ENCODE assay signal across 7 mouse cellular contexts in genomic region chr2:32628729-32629128, GRCm38 (mm10). TPM values are rescaled to one million over a fixed set of nuclear protein-coding genes. Genes with fewer than 3 reads are reported as not detected.
A peak's percentile ranks its signal among the peaks of the same experiment; 100 is the strongest.
DNase-seq lines count a peak whose midpoint lies in the region; ATAC-seq and TF ChIP-seq lines count a peak whose summit lies in the region.

No protein-coding gene starts in this region.

- H3K4me3 ChIP-seq in ES-E14 (ENCODE audit: insufficient read depth in 1 of 2, low read depth in 1 of 2, low read length in 2 of 2, poor library complexity in 1 of 2, severe bottlenecking in 1 of 2) = peak overlapping the region; percentile 4 to 71; a peak in 3 of 4 replicates
- H3K4me3 ChIP-seq in forebrain, postnatal 0 days (ENCODE audit: low read depth, low read length) = no peak overlapping the region
- H3K4me3 ChIP-seq in hindbrain, embryonic 11.5 days (ENCODE audit: low read depth, low read length) = no peak overlapping the region
- no peak overlapping the region for H3K4me3 ChIP-seq in midbrain, embryonic 16.5 days (ENCODE audit: low read depth, low read length)

- H3K4me1 ChIP-seq in ES-E14 (ENCODE audit: control insufficient read depth in 2 of 2, insufficient read depth in 2 of 2, low read length in 2 of 2, poor library complexity in 1 of 2) = peaks cover 1 to 42% of the 10 kb centered on the region in 2 experiments
- peaks cover 27% of the 10 kb centered on the region for H3K4me1 ChIP-seq in forebrain, postnatal 0 days (ENCODE audit: insufficient read depth)
- H3K4me1 ChIP-seq in hindbrain, embryonic 11.5 days (replicated peaks; ENCODE audit: control insufficient read depth, insufficient read depth, low read length) = peaks cover 15% of the 10 kb centered on the region
- peaks cover 47% of the 10 kb centered on the region for H3K4me1 ChIP-seq in midbrain, embryonic 16.5 days (ENCODE audit: control insufficient read depth, insufficient read depth, low read length)

- H3K9ac ChIP-seq in ES-E14 (ENCODE audit: insufficient read depth, low read depth, low read length, poor library complexity, severe bottlenecking) = peak overlapping the region; percentile 62
- peak overlapping the region; percentile 35 for H3K9ac ChIP-seq in forebrain, postnatal 0 days
- H3K9ac ChIP-seq in hindbrain, embryonic 11.5 days (ENCODE audit: low read depth, low read length) = peak overlapping the region; percentile 32
- peak overlapping the region; percentile 47; the same call in 1 of the 2 replicates for H3K9ac ChIP-seq in midbrain, embryonic 16.5 days (ENCODE audit: low read depth, low read length)

- peaks cover 17% of the 10 kb centered on the region for H3K36me3 ChIP-seq in ES-E14 (ENCODE audit: control insufficient read depth, insufficient read depth, low read length, poor library complexity, severe bottlenecking)
- H3K36me3 ChIP-seq in forebrain, postnatal 0 days (ENCODE audit: insufficient read depth) = no peaks in the 10 kb centered on the region
- H3K36me3 ChIP-seq in hindbrain, embryonic 11.5 days (ENCODE audit: control insufficient read depth, insufficient read depth, low read length) = no peaks in the 10 kb centered on the region
- H3K36me3 ChIP-seq in midbrain, embryonic 16.5 days (ENCODE audit: control insufficient read depth, insufficient read depth, low read length) = 0 out of 2 replicates have a peak, but pooled peaks cover under 1% of the 10 kb centered on the region

- DNase-seq in ES-E14 (ENCODE audit: low read depth, low spot score) = no peak
- peak; percentile 68 to 79 for DNase-seq in adrenal gland, postnatal 36 days
- DNase-seq in forebrain, postnatal 0 days = peak; percentile 73
- no peak for DNase-seq in hindbrain, embryonic 11.5 days (ENCODE audit: low spot score)
- peak; percentile 71 to 78 for DNase-seq in left cerebral cortex, postnatal 10 days (ENCODE audit: extremely low spot score in 1 of 2, low spot score in 2 of 2)

- H3K27ac ChIP-seq in ES-E14 (ENCODE audit: insufficient read depth, low read depth, low read length, poor library complexity, severe bottlenecking) = peak overlapping the region; percentile 77
- H3K27ac ChIP-seq in forebrain, postnatal 0 days (ENCODE audit: low read depth, low read length) = peak overlapping the region; percentile 45; the same call in 1 of the 2 replicates
- H3K27ac ChIP-seq in hindbrain, embryonic 11.5 days (ENCODE audit: low read depth, low read length) = peak overlapping the region; percentile 47; the same call in 1 of the 2 replicates
- 0 out of 2 replicates have a peak overlapping the region, but pooled peaks have one; percentile 13 for H3K27ac ChIP-seq in midbrain, embryonic 16.5 days (ENCODE audit: low read length)

- intact Hi-C loops in left cerebral cortex, postnatal 10 days (cut with DNase I) = no loop called here

- no peaks in the 10 kb centered on the region for H3K27me3 ChIP-seq in forebrain, postnatal 0 days (ENCODE audit: insufficient read depth, low read length)
- H3K27me3 ChIP-seq in hindbrain, embryonic 11.5 days (ENCODE audit: control insufficient read depth, insufficient read depth, low read length) = no peaks in the 10 kb centered on the region
- no peaks in the 10 kb centered on the region for H3K27me3 ChIP-seq in midbrain, embryonic 16.5 days (ENCODE audit: control insufficient read depth, insufficient read depth, low read depth, low read length)

- H3K4me2 ChIP-seq in forebrain, postnatal 0 days (ENCODE audit: low read depth) = peak overlapping the region; percentile 35
- H3K4me2 ChIP-seq in hindbrain, embryonic 11.5 days (replicated peaks; ENCODE audit: low read depth, low read length) = peak overlapping the region; percentile 20; the same call in 1 of the 2 replicates
- H3K4me2 ChIP-seq in midbrain, embryonic 16.5 days (ENCODE audit: low read length) = peak overlapping the region; percentile 37; the same call in 1 of the 2 replicates

- ATAC-seq in forebrain, postnatal 0 days = peak; percentile 44
- ATAC-seq in hindbrain, embryonic 11.5 days (ENCODE audit: low FRiP score) = peak; percentile 16; the same call in 1 of the 2 replicates
- ATAC-seq in midbrain, embryonic 16.5 days = peak; percentile 26; the same call in 1 of the 2 replicates
- ATAC-seq in CD4-positive, CD25-positive, alpha-beta regulatory T cell, adult 4 months = no peak

- in situ Hi-C loops in ES-E14 (cut with MboI; ENCODE audit: low sequenced_read_pairs in 2 of 2, unreplicated experiment in 2 of 2) = no loop called here

- no peak for TF ChIP-seq CTCF in forebrain, postnatal 0 days (IDR thresholded peaks at IDR 0.05; ENCODE audit: low read depth)

- 23% methylated on average over 5 of the region's 5 CpGs for WGBS in forebrain, postnatal 0 days
- 54% methylated on average over 5 of the region's 5 CpGs for WGBS in hindbrain, embryonic 11.5 days
- 34% methylated on average over 5 of the region's 5 CpGs for WGBS in midbrain, embryonic 16.5 days

- no peaks in the 10 kb centered on the region for H3K9me3 ChIP-seq in ES-E14 (ENCODE audit: control insufficient read depth, insufficient read depth, low read depth, low read length)
- H3K9me3 ChIP-seq in forebrain, postnatal 0 days (ENCODE audit: low read length) = no peaks in the 10 kb centered on the region
- H3K9me3 ChIP-seq in hindbrain, embryonic 11.5 days (ENCODE audit: control insufficient read depth, low read length) = no peaks in the 10 kb centered on the region
- no peaks in the 10 kb centered on the region for H3K9me3 ChIP-seq in midbrain, embryonic 16.5 days (replicated peaks; ENCODE audit: control insufficient read depth, low read length, poor library complexity, severe bottlenecking)

TF ChIP-seq in ES-E14, 5 proteins besides CTCF, POLR2A, EP300 and RAD21:
- no peak for TF ChIP-seq ZNF384 (IDR thresholded peaks at IDR 0.05; ENCODE audit: low read depth, low read length)
- no peak for TF ChIP-seq HCFC1 (IDR thresholded peaks at IDR 0.05; ENCODE audit: borderline replicate concordance, insufficient read depth, low read length)
- TF ChIP-seq MAFK (IDR thresholded peaks at IDR 0.05; ENCODE audit: insufficient read depth, low read depth, low read length) = no peak
- no peak for TF ChIP-seq ZC3H11A (IDR thresholded peaks at IDR 0.05; ENCODE audit: borderline replicate concordance, low read depth, low read length)
- no peak for TF ChIP-seq CHD2 (IDR thresholded peaks at IDR 0.05; ENCODE audit: low read depth, low read length)

RNA-seq across cellular contexts. Expression of gene Ak1, which starts 7.2 kb away (rescaled TPM):
- 77.4 and 90.8 TPM in 2 replicates for total RNA-seq in ES-E14 (2012; rRNA removed)
- total RNA-seq in adrenal gland, postnatal 36 days (2021) = 10 to 100 TPM; 49.4 to 50.0 TPM
- 114 and 123 TPM in 2 replicates for total RNA-seq in forebrain, postnatal 0 days (2014; rRNA removed)
- polyA plus RNA-seq in forebrain, postnatal 0 days (2015; fragmentation: Nextera tagmentation; extraction: Ambion mirVana) = 119 and 123 TPM in 2 replicates
- polyA plus RNA-seq in hindbrain, embryonic 11.5 days (2014; fragmentation: Nextera tagmentation; extraction: Ambion mirVana) = 23.4 and 23.9 TPM in 2 replicates
- 100 to 1,000 TPM; 156 TPM for total RNA-seq in left cerebral cortex, postnatal 10 days (2021)
- 107 and 108 TPM in 2 replicates for polyA plus RNA-seq in midbrain, embryonic 16.5 days (2015; fragmentation: Nextera tagmentation; extraction: Ambion mirVana)
- not detected for polyA plus RNA-seq in CD4-positive, CD25-positive, alpha-beta regulatory T cell, adult 4 months (2017; shearing (Covaris generic))

RNA-seq across cellular contexts. Expression of gene Eng, which starts 17.7 kb away (rescaled TPM):
- 18.3 and 36.8 TPM in 2 replicates for total RNA-seq in ES-E14 (2012; rRNA removed)
- 10 to 100 TPM; 96.0 to 97.8 TPM for total RNA-seq in adrenal gland, postnatal 36 days (2021)
- total RNA-seq in forebrain, postnatal 0 days (2014; rRNA removed) = 8.2 and 14.7 TPM in 2 replicates
- polyA plus RNA-seq in forebrain, postnatal 0 days (2015; fragmentation: Nextera tagmentation; extraction: Ambion mirVana) = 19.3 and 22.1 TPM in 2 replicates
- 18.1 and 23.1 TPM in 2 replicates for polyA plus RNA-seq in hindbrain, embryonic 11.5 days (2014; fragmentation: Nextera tagmentation; extraction: Ambion mirVana)
- 10 to 100 TPM; 24.9 to 25.2 TPM for total RNA-seq in left cerebral cortex, postnatal 10 days (2021)
- polyA plus RNA-seq in midbrain, embryonic 16.5 days (2015; fragmentation: Nextera tagmentation; extraction: Ambion mirVana) = 27.2 and 30.3 TPM in 2 replicates
- not detected for polyA plus RNA-seq in CD4-positive, CD25-positive, alpha-beta regulatory T cell, adult 4 months (2017; shearing (Covaris generic))

RNA-seq across cellular contexts. Expression of gene St6galnac6, which starts 29.2 kb away (rescaled TPM):
- total RNA-seq in ES-E14 (2012; rRNA removed) = 18.0 and 27.2 TPM in 2 replicates
- 10 to 100 TPM; 38.3 to 58.1 TPM for total RNA-seq in adrenal gland, postnatal 36 days (2021)
- 65.3 and 72.9 TPM in 2 replicates for total RNA-seq in forebrain, postnatal 0 days (2014; rRNA removed)
- polyA plus RNA-seq in forebrain, postnatal 0 days (2015; fragmentation: Nextera tagmentation; extraction: Ambion mirVana) = 34.8 and 42.3 TPM in 2 replicates
- 3.2 and 5.0 TPM in 2 replicates for polyA plus RNA-seq in hindbrain, embryonic 11.5 days (2014; fragmentation: Nextera tagmentation; extraction: Ambion mirVana)
- 100 to 1,000 TPM; 122 to 127 TPM for total RNA-seq in left cerebral cortex, postnatal 10 days (2021)
- polyA plus RNA-seq in midbrain, embryonic 16.5 days (2015; fragmentation: Nextera tagmentation; extraction: Ambion mirVana) = 26.5 and 36.4 TPM in 2 replicates
- polyA plus RNA-seq in CD4-positive, CD25-positive, alpha-beta regulatory T cell, adult 4 months (2017; shearing (Covaris generic)) = 1 to 10 TPM; 3.1 to 4.7 TPM

RNA-seq across cellular contexts. Expression of gene St6galnac4, which starts 41.8 kb away (rescaled TPM):
- total RNA-seq in ES-E14 (2012; rRNA removed) = 9.4 and 14.8 TPM in 2 replicates
- total RNA-seq in adrenal gland, postnatal 36 days (2021) = 10 to 100 TPM in 1 of 2 experiments, 1 to 10 TPM in 1; 7.9 to 11.0 TPM
- total RNA-seq in forebrain, postnatal 0 days (2014; rRNA removed) = 32.4 and 35.5 TPM in 2 replicates
- 31.3 and 33.2 TPM in 2 replicates for polyA plus RNA-seq in forebrain, postnatal 0 days (2015; fragmentation: Nextera tagmentation; extraction: Ambion mirVana)
- 12.9 and 13.4 TPM in 2 replicates for polyA plus RNA-seq in hindbrain, embryonic 11.5 days (2014; fragmentation: Nextera tagmentation; extraction: Ambion mirVana)
- total RNA-seq in left cerebral cortex, postnatal 10 days (2021) = 10 to 100 TPM; 32.3 to 32.6 TPM
- 33.4 and 39.0 TPM in 2 replicates for polyA plus RNA-seq in midbrain, embryonic 16.5 days (2015; fragmentation: Nextera tagmentation; extraction: Ambion mirVana)
- polyA plus RNA-seq in CD4-positive, CD25-positive, alpha-beta regulatory T cell, adult 4 months (2017; shearing (Covaris generic)) = 10 to 100 TPM; 25.2 to 38.6 TPM

RNA-seq across cellular contexts. Expression of gene 9430097D07Rik, which starts 53.2 kb away (rescaled TPM):
- 0.37 and 0.71 TPM in 2 replicates for total RNA-seq in ES-E14 (2012; rRNA removed)
- total RNA-seq in adrenal gland, postnatal 36 days (2021) = not detected
- 0.38 and 1.0 TPM in 2 replicates for total RNA-seq in forebrain, postnatal 0 days (2014; rRNA removed)
- polyA plus RNA-seq in forebrain, postnatal 0 days (2015; fragmentation: Nextera tagmentation; extraction: Ambion mirVana) = 0.26 and 0.45 TPM in 2 replicates
- 0.37 and 0.42 TPM in 2 replicates for polyA plus RNA-seq in hindbrain, embryonic 11.5 days (2014; fragmentation: Nextera tagmentation; extraction: Ambion mirVana)
- 1 to 10 TPM in 1 of 2 experiments, under 1 TPM in 1; 0.81 to 1.2 TPM for total RNA-seq in left cerebral cortex, postnatal 10 days (2021)
- polyA plus RNA-seq in midbrain, embryonic 16.5 days (2015; fragmentation: Nextera tagmentation; extraction: Ambion mirVana) = 0.52 and 1.1 TPM in 2 replicates
- not detected for polyA plus RNA-seq in CD4-positive, CD25-positive, alpha-beta regulatory T cell, adult 4 months (2017; shearing (Covaris generic))

Comparison
In these comparisons a context has a peak if more than half of its experiments do, and no peak if none do; other contexts are left out.
1. DNase-seq: peak in adrenal gland, postnatal 36 days (2 of 2), forebrain, postnatal 0 days (single experiment) and left cerebral cortex, postnatal 10 days (2 of 2); none in ES-E14 (single experiment) and hindbrain, embryonic 11.5 days (single experiment).
2. H3K27ac ChIP-seq: peak in every context shown above with its lines; median percentile 77 in ES-E14; 47 in hindbrain, embryonic 11.5 days; 45 in forebrain, postnatal 0 days; 13 in midbrain, embryonic 16.5 days.
3. H3K4me3 ChIP-seq: peak in ES-E14 (2 of 2); none in forebrain, postnatal 0 days (single experiment), hindbrain, embryonic 11.5 days (single experiment) and midbrain, embryonic 16.5 days (single experiment).
4. Peak in every context shown above with its lines, with median percentiles within 50 percentile points of each other: H3K9ac ChIP-seq and H3K4me2 ChIP-seq.